9 mouse cellular contexts compared by ENCODE assay signal in genomic region chr6:34955862-34956241, GRCm38 (mm10). TPM values are rescaled to one million over a fixed set of nuclear protein-coding genes. Genes with fewer than 3 reads are reported as not detected.
DNase-seq lines count a peak whose midpoint lies in the region; ATAC-seq lines count a peak whose summit lies in the region.
"Had no signal": no experiment of that assay in that cellular context is flagged by ENCODE, and none has a peak within 500 bp of the region (broad histone marks: within the 10 kb centered on the region; RNA-seq: fewer than 3 reads in every experiment).

No protein-coding gene starts in this region.

- 42% methylated on average over 8 of the region's 8 CpGs for WGBS in lung, embryonic 15.5 days
- WGBS in forebrain, embryonic 13.5 days, result 42% methylated on average over 8 of the region's 8 CpGs
- 33% methylated on average over 8 of the region's 8 CpGs for WGBS in liver, embryonic 12.5 days (ENCODE audit: insufficient replicate concordance)

- H3K4me1 ChIP-seq in lung, embryonic 15.5 days, result 0 out of 2 replicates have a peak, but pooled peaks cover 7% of the 10 kb centered on the region
- H3K4me1 ChIP-seq in forebrain, embryonic 13.5 days, result 0 out of 2 replicates have a peak, but pooled peaks cover 5% of the 10 kb centered on the region
- H3K4me1 ChIP-seq in liver, embryonic 12.5 days, result peaks cover 13% of the 10 kb centered on the region; the same call in 1 of the 2 replicates

- H3K36me3 ChIP-seq in lung, embryonic 15.5 days, result no peaks in the 10 kb centered on the region
- no peaks in the 10 kb centered on the region for H3K36me3 ChIP-seq in forebrain, embryonic 13.5 days (ENCODE audit: poor library complexity, severe bottlenecking)
- no peaks in the 10 kb centered on the region for H3K36me3 ChIP-seq in liver, embryonic 12.5 days

- peak overlapping the region; percentile 44 for H3K4me2 ChIP-seq in lung, embryonic 15.5 days
- peak overlapping the region; percentile 49 for H3K4me2 ChIP-seq in forebrain, embryonic 13.5 days
- peak overlapping the region; percentile 57 for H3K4me2 ChIP-seq in liver, embryonic 12.5 days

- no peak; the same call in 1 of the 2 replicates for ATAC-seq in lung, embryonic 15.5 days (ENCODE audit: borderline replicate concordance, extremely low read depth, low FRiP score, low TSS enrichment)
- ATAC-seq in forebrain, embryonic 13.5 days, result no peak
- no peak for ATAC-seq in liver, embryonic 12.5 days
- ATAC-seq in CD4-positive, CD25-positive, alpha-beta regulatory T cell, adult 4 months, result no peak
- no peak for ATAC-seq in megakaryocyte-erythroid progenitor cell, adult 5-6 weeks (replicated peaks; ENCODE audit: low FRiP score, low TSS enrichment, poor library complexity, severe bottlenecking)

- no peaks in the 10 kb centered on the region for H3K27me3 ChIP-seq in lung, embryonic 15.5 days
- no peaks in the 10 kb centered on the region for H3K27me3 ChIP-seq in forebrain, embryonic 13.5 days
- no peaks in the 10 kb centered on the region for H3K27me3 ChIP-seq in liver, embryonic 12.5 days (replicated peaks)

- H3K4me3 ChIP-seq in lung, embryonic 15.5 days, result no peak overlapping the region
- H3K4me3 ChIP-seq in forebrain, embryonic 13.5 days, result no peak overlapping the region
- H3K4me3 ChIP-seq in liver, embryonic 12.5 days, result peak overlapping the region; percentile 20; the same call in 1 of the 2 replicates

- no peak for DNase-seq in lung, postnatal 10 days
- DNase-seq in retina, postnatal 1 day, result peak; percentile 58
- no peak for DNase-seq in layer of hippocampus, adult 9-11 months

- H3K9ac ChIP-seq in lung, embryonic 15.5 days, result no peak overlapping the region
- H3K9ac ChIP-seq in forebrain, embryonic 13.5 days, result no peak overlapping the region
- H3K9ac ChIP-seq in liver, embryonic 12.5 days, result no peak overlapping the region; the same call in 1 of the 2 replicates

- no peaks in the 10 kb centered on the region for H3K9me3 ChIP-seq in lung, embryonic 15.5 days
- H3K9me3 ChIP-seq in forebrain, embryonic 13.5 days (replicated peaks), result no peaks in the 10 kb centered on the region
- H3K9me3 ChIP-seq in liver, embryonic 12.5 days (replicated peaks), result no peaks in the 10 kb centered on the region

- no peak overlapping the region for H3K27ac ChIP-seq in lung, embryonic 15.5 days
- no peak overlapping the region for H3K27ac ChIP-seq in forebrain, embryonic 13.5 days
- H3K27ac ChIP-seq in liver, embryonic 12.5 days, result no peak overlapping the region

RNA-seq across cellular contexts. Expression of gene Slc23a4, which starts 32.4 kb away (rescaled TPM):
- 0.62 and 0.66 TPM in 2 replicates for polyA plus RNA-seq in lung, embryonic 15.5 days (2015; fragmentation: Nextera tagmentation; extraction: Ambion mirVana)
- 0.39 and 0.74 TPM in 2 replicates for polyA plus RNA-seq in forebrain, embryonic 13.5 days (2015; fragmentation: Nextera tagmentation; extraction: Ambion mirVana)
- polyA plus RNA-seq in liver, embryonic 12.5 days (2016; fragmentation: Nextera tagmentation; extraction: Ambion mirVana), result 0.33 and 0.35 TPM in 2 replicates
- polyA plus RNA-seq in CD4-positive, CD25-positive, alpha-beta regulatory T cell, adult 4 months (2017; shearing (Covaris generic)), result 1 to 10 TPM in 1 of 2 experiments, under 1 TPM in 1; 0.57 to 1.8 TPM
- total RNA-seq in megakaryocyte-erythroid progenitor cell, adult 5-6 weeks (2014; fragmentation: Nextera tagmentation), result 0.77 TPM in 1 of 2 replicates, not detected in the other
- 0.27 and 1.3 TPM in 2 replicates for total RNA-seq in megakaryocyte-erythroid progenitor cell, adult 5-6 weeks (2017)

RNA-seq across cellular contexts. Expression of gene Stra8, which starts 35.9 kb away (rescaled TPM):
- not detected in 2 replicates for polyA plus RNA-seq in lung, embryonic 15.5 days (2015; fragmentation: Nextera tagmentation; extraction: Ambion mirVana)
- not detected in 2 replicates for polyA plus RNA-seq in forebrain, embryonic 13.5 days (2015; fragmentation: Nextera tagmentation; extraction: Ambion mirVana)
- polyA plus RNA-seq in liver, embryonic 12.5 days (2016; fragmentation: Nextera tagmentation; extraction: Ambion mirVana), result not detected in 2 replicates
- polyA plus RNA-seq in CD4-positive, CD25-positive, alpha-beta regulatory T cell, adult 4 months (2017; shearing (Covaris generic)), result under 1 TPM in 1 of 2 experiments, not detected in 1; 0.27 TPM
- total RNA-seq in megakaryocyte-erythroid progenitor cell, adult 5-6 weeks (2014; fragmentation: Nextera tagmentation), result not detected in 2 replicates
- not detected in 2 replicates for total RNA-seq in megakaryocyte-erythroid progenitor cell, adult 5-6 weeks (2017)
- total RNA-seq: heart, postnatal 10 days had no signal

RNA-seq across cellular contexts. Expression of gene Wdr91, which starts 45.2 kb away (rescaled TPM):
- polyA plus RNA-seq in lung, embryonic 15.5 days (2015; fragmentation: Nextera tagmentation; extraction: Ambion mirVana), result 15.8 and 17.2 TPM in 2 replicates
- polyA plus RNA-seq in forebrain, embryonic 13.5 days (2015; fragmentation: Nextera tagmentation; extraction: Ambion mirVana), result 9.7 and 10.7 TPM in 2 replicates
- polyA plus RNA-seq in liver, embryonic 12.5 days (2016; fragmentation: Nextera tagmentation; extraction: Ambion mirVana), result 14.2 and 18.6 TPM in 2 replicates
- polyA plus RNA-seq in CD4-positive, CD25-positive, alpha-beta regulatory T cell, adult 4 months (2017; shearing (Covaris generic)), result 10 to 100 TPM; 20.0 to 30.1 TPM
- total RNA-seq in megakaryocyte-erythroid progenitor cell, adult 5-6 weeks (2014; fragmentation: Nextera tagmentation), result 19.9 and 24.4 TPM in 2 replicates
- 24.4 and 37.8 TPM in 2 replicates for total RNA-seq in megakaryocyte-erythroid progenitor cell, adult 5-6 weeks (2017)
